Mouse (Mus musculus) embryonic facial prominence, embryonic 12.5 days (tissue): ENCODE measurements at regions not wholly inside any gene's neighbourhood (a gene's known extent, or its start where the extent isn't known, plus 50 kb on each side); places are given as distances from the start of the nearest gene placed in this dataset.

ENCODE experiments used
- ATAC-seq: fragments of 200-750 bp; cut with Nextera tagmentation; 2 replicates; pipeline ENCODE4 v1.8.0; 2017; ENCODE audit not compliant: insufficient number of reproducible peaks, insufficient read depth, low FRiP score, low TSS enrichment
- H3K27ac ChIP-seq: fragments of 300-500 bp; sonication (generic); 2 replicates; pipeline ENCODE4 v1.5.1; 2016; ENCODE audit warnings: mild to moderate bottlenecking
- H3K27me3 ChIP-seq: fragments of 300-500 bp; sonication (generic); 2 replicates; pipeline ENCODE4 v1.6.1; 2016; ENCODE audit warnings: mild to moderate bottlenecking, moderate library complexity
- H3K36me3 ChIP-seq: fragments of 300-500 bp; sonication (generic); 2 replicates; pipeline ENCODE4 v1.6.1; 2016; ENCODE audit warnings: mild to moderate bottlenecking
- H3K4me1 ChIP-seq: fragments of 300-500 bp; sonication (generic); 2 replicates; pipeline ENCODE4 v1.6.1; 2016
- H3K4me2 ChIP-seq: fragments of 300-500 bp; sonication (generic); replicated peaks from 2 replicates; pipeline ENCODE4 v1.6.1; 2016; ENCODE audit warnings: mild to moderate bottlenecking, moderate library complexity
- H3K4me3 ChIP-seq: fragments of 300-500 bp; sonication (generic); 2 replicates; pipeline ENCODE4 v1.5.1; 2016; ENCODE audit warnings: mild to moderate bottlenecking
- H3K9ac ChIP-seq: fragments of 300-500 bp; sonication (generic); 2 replicates; pipeline ENCODE4 v1.6.1; 2016; ENCODE audit warnings: mild to moderate bottlenecking, moderate library complexity
- H3K9me3 ChIP-seq: fragments of 300-500 bp; sonication (generic); 2 replicates; pipeline ENCODE4 v1.6.1; 2016; ENCODE audit warnings: mild to moderate bottlenecking, moderate library complexity
- WGBS: fragments of 180-500 bp; shearing (Covaris S2); methylation state at CpG from one replicate; pipeline ENCODE4 v1.1.7; 2016; 5-methylcytosine and 5-hydroxymethylcytosine counted together

GRCm38 (mm10) chr4:32170460-32171192 lies 68.0 kb upstream of the Bach2 start:
- peaks cover 21% of the 10 kb centered on the region for H3K4me1 ChIP-seq
- H3K27me3 ChIP-seq, result no peaks in the 10 kb centered on the region
- no peak for ATAC-seq
- no peak overlapping the region for H3K4me3 ChIP-seq
- H3K27ac ChIP-seq, result no peak overlapping the region
- H3K4me2 ChIP-seq, result no peak overlapping the region
- 60% methylated on average over 15 of the region's 15 CpGs for WGBS
- H3K9me3 ChIP-seq, result no peaks in the 10 kb centered on the region
- no peaks in the 10 kb centered on the region for H3K36me3 ChIP-seq
- no peak overlapping the region for H3K9ac ChIP-seq

- no peak overlapping the region for H3K4me3 ChIP-seq
- no peak overlapping the region for H3K9ac ChIP-seq
- peaks cover 27% of the 10 kb centered on the region for H3K4me1 ChIP-seq
- WGBS, result 89% methylated on average over 6 of the region's 6 CpGs
- ATAC-seq, result no peak
- H3K9me3 ChIP-seq, result no peaks in the 10 kb centered on the region
- H3K36me3 ChIP-seq, result no peaks in the 10 kb centered on the region
- no peak overlapping the region for H3K27ac ChIP-seq
- H3K4me2 ChIP-seq, result no peak overlapping the region
- no peaks in the 10 kb centered on the region for H3K27me3 ChIP-seq
Observed at GRCm38 (mm10) chr4:32171291-32171690, 67.3 kb upstream of the Bach2 start.

- ATAC-seq, result no peak
- Histone ChIP-seq H3K4me2 (no peak overlapping the region), H3K4me1 (peaks cover 34% of the 10 kb centered on the region), H3K9me3 (no peaks in the 10 kb centered on the region), H3K36me3 (no peaks in the 10 kb centered on the region), H3K4me3 (no peak overlapping the region), H3K9ac (no peak overlapping the region), H3K27ac (no peak overlapping the region), H3K27me3 (no peaks in the 10 kb centered on the region)
- WGBS, result 86% methylated on average over 4 of the region's 4 CpGs
Observed at GRCm38 (mm10) chr4:32172992-32173391, 65.6 kb upstream of the Bach2 start.

- no peak overlapping the region for H3K4me3 ChIP-seq
- peaks cover 46% of the 10 kb centered on the region for H3K4me1 ChIP-seq
- H3K9ac ChIP-seq, result no peak overlapping the region
- no peak overlapping the region for H3K4me2 ChIP-seq
- H3K36me3 ChIP-seq, result no peaks in the 10 kb centered on the region
- no peaks in the 10 kb centered on the region for H3K9me3 ChIP-seq
- no peak for ATAC-seq
- no peaks in the 10 kb centered on the region for H3K27me3 ChIP-seq
- 38% methylated on average over 7 of the region's 7 CpGs for WGBS
- H3K27ac ChIP-seq, result no peak overlapping the region
Observed at GRCm38 (mm10) chr4:32174771-32175170, 63.8 kb upstream of the Bach2 start.

- 35% methylated on average over 7 of the region's 7 CpGs for WGBS
- peaks cover 47% of the 10 kb centered on the region for H3K4me1 ChIP-seq
- no peaks in the 10 kb centered on the region for H3K27me3 ChIP-seq
- H3K4me2 ChIP-seq, result no peak overlapping the region
- H3K4me3 ChIP-seq, result no peak overlapping the region
- ATAC-seq, result no peak
- no peaks in the 10 kb centered on the region for H3K9me3 ChIP-seq
- H3K9ac ChIP-seq, result no peak overlapping the region
- H3K36me3 ChIP-seq, result no peaks in the 10 kb centered on the region
- no peak overlapping the region for H3K27ac ChIP-seq
Observed at GRCm38 (mm10) chr4:32175231-32175630, 63.4 kb upstream of the Bach2 start.

GRCm38 (mm10) chr4:32175853-32176448 lies 62.7 kb upstream of the Bach2 start:
- Histone ChIP-seq H3K27me3 (no peaks in the 10 kb centered on the region), H3K4me3 (no peak overlapping the region), H3K4me2 (no peak overlapping the region), H3K4me1 (peaks cover 54% of the 10 kb centered on the region), H3K27ac (no peak overlapping the region), H3K36me3 (no peaks in the 10 kb centered on the region), H3K9ac (no peak overlapping the region), H3K9me3 (no peaks in the 10 kb centered on the region)
- ATAC-seq, result no peak
- WGBS, result 18% methylated on average over 6 of the region's 6 CpGs

GRCm38 (mm10) chr4:32176449-32177135 lies 62.0 kb upstream of the Bach2 start:
- WGBS, result 43% methylated on average over 4 of the region's 4 CpGs
- Histone ChIP-seq H3K4me2 (no peak overlapping the region), H3K4me1 (peaks cover 54% of the 10 kb centered on the region), H3K27ac (no peak overlapping the region), H3K36me3 (no peaks in the 10 kb centered on the region), H3K4me3 (no peak overlapping the region), H3K9me3 (no peaks in the 10 kb centered on the region), H3K27me3 (no peaks in the 10 kb centered on the region), H3K9ac (no peak overlapping the region)
- no peak for ATAC-seq

GRCm38 (mm10) chr4:32177933-32178639 lies 60.5 kb upstream of the Bach2 start:
- H3K4me1 ChIP-seq, result peaks cover 54% of the 10 kb centered on the region
- no peaks in the 10 kb centered on the region for H3K36me3 ChIP-seq
- no peak overlapping the region for H3K4me3 ChIP-seq
- H3K27ac ChIP-seq, result no peak overlapping the region
- ATAC-seq, result no peak
- 80% methylated on average over 7 of the region's 7 CpGs for WGBS
- H3K4me2 ChIP-seq, result no peak overlapping the region
- H3K27me3 ChIP-seq, result no peaks in the 10 kb centered on the region
- H3K9ac ChIP-seq, result no peak overlapping the region
- no peaks in the 10 kb centered on the region for H3K9me3 ChIP-seq

GRCm38 (mm10) chr4:32179707-32180241 lies 58.8 kb upstream of the Bach2 start:
- peak; percentile 81 for ATAC-seq
- peak overlapping the region; percentile 79 for H3K27ac ChIP-seq
- 28% methylated on average over 8 of the region's 8 CpGs for WGBS
- H3K4me3 ChIP-seq, result no peak overlapping the region
- no peak overlapping the region for H3K9ac ChIP-seq
- no peaks in the 10 kb centered on the region for H3K27me3 ChIP-seq
- H3K4me1 ChIP-seq, result peaks cover 48% of the 10 kb centered on the region
- H3K4me2 ChIP-seq, result peak overlapping the region; percentile 12; the same call in 1 of the 2 replicates
- no peaks in the 10 kb centered on the region for H3K36me3 ChIP-seq
- H3K9me3 ChIP-seq, result no peaks in the 10 kb centered on the region

GRCm38 (mm10) chr4:32183791-32184190 lies 54.8 kb upstream of the Bach2 start:
- H3K27ac ChIP-seq, result no peak overlapping the region
- no peak for ATAC-seq
- peaks cover 21% of the 10 kb centered on the region for H3K4me1 ChIP-seq
- H3K9me3 ChIP-seq, result no peaks in the 10 kb centered on the region
- H3K27me3 ChIP-seq, result no peaks in the 10 kb centered on the region
- no peak overlapping the region for H3K9ac ChIP-seq
- H3K4me2 ChIP-seq, result no peak overlapping the region
- no peaks in the 10 kb centered on the region for H3K36me3 ChIP-seq
- WGBS, result 81% methylated on average over 4 of the region's 4 CpGs
- H3K4me3 ChIP-seq, result no peak overlapping the region

GRCm38 (mm10) chr4:32185986-32186385 lies 52.6 kb upstream of the Bach2 start:
- H3K27me3 ChIP-seq, result no peaks in the 10 kb centered on the region
- no peaks in the 10 kb centered on the region for H3K9me3 ChIP-seq
- WGBS, result 76% methylated on average over 10 of the region's 10 CpGs
- H3K27ac ChIP-seq, result no peak overlapping the region
- ATAC-seq, result no peak
- no peak overlapping the region for H3K4me3 ChIP-seq
- H3K4me1 ChIP-seq, result peaks cover 5% of the 10 kb centered on the region; the same call in 1 of the 2 replicates
- no peak overlapping the region for H3K9ac ChIP-seq
- no peak overlapping the region for H3K4me2 ChIP-seq
- H3K36me3 ChIP-seq, result no peaks in the 10 kb centered on the region
